Mouse (Mus musculus) myocyte (in vitro differentiated cells): ENCODE measurements around the gene Ccer2. TPM values are rescaled to one million over a fixed set of nuclear protein-coding genes. Genes with fewer than 3 reads are reported as not detected.

Experiments used
- H3K27me3 ChIP-seq: one replicate; pipeline ENCODE4 v1.6.1; 2011; ENCODE audit not compliant: control insufficient read depth, insufficient read depth, insufficient read length
- H3K36me3 ChIP-seq: one replicate; pipeline ENCODE4 v1.6.1; 2011; ENCODE audit not compliant: control insufficient read depth, insufficient read depth
- H3K4me2 ChIP-seq: one replicate; pipeline ENCODE4 v1.6.1; 2011; ENCODE audit warnings: low read depth, control low read depth
- H3K4me3 ChIP-seq: one replicate; pipeline ENCODE4 v1.5.1; 2011; ENCODE audit warnings: mild to moderate bottlenecking, control low read depth, moderate library complexity
- H3K79me2 ChIP-seq: one replicate; pipeline ENCODE4 v1.6.1; 2011; ENCODE audit not compliant: control insufficient read depth, insufficient read depth
- H3ac ChIP-seq: one replicate; pipeline ENCODE4 v1.6.1; 2011; ENCODE audit not compliant: control insufficient read depth, insufficient read length
- CEBPB ChIP-seq: IDR thresholded peaks from 2 replicates; pipeline ENCODE4 v1.6.1; 2011; ENCODE audit warnings: mild to moderate bottlenecking, moderate library complexity; ENCODE audit not compliant: poor library complexity, insufficient read depth, severe bottlenecking
- E2F4 ChIP-seq: IDR thresholded peaks from one replicate; pipeline ENCODE4 v1.6.1; 2011; ENCODE audit warnings: mild to moderate bottlenecking, control low read depth, moderate library complexity; ENCODE audit not compliant: insufficient read depth
- MAX ChIP-seq: IDR thresholded peaks from one replicate; pipeline ENCODE4 v1.6.1; 2011; ENCODE audit warnings: low read depth, mild to moderate bottlenecking, control low read depth
- MYOD1 ChIP-seq, 3 experiments: IDR thresholded peaks; one replicate each; pipeline ENCODE4 v1.6.1; 2011; ENCODE audit warnings: control low read depth in 2 of 3, low read depth in 2 of 3, mild to moderate bottlenecking in 2 of 3, moderate library complexity in 1 of 3; ENCODE audit not compliant: insufficient read length in 2 of 3, control insufficient read depth in 1 of 3
- MYOG ChIP-seq, 3 experiments: IDR thresholded peaks; one replicate each; pipeline ENCODE4 v1.6.1; 2011; ENCODE audit warnings: control low read depth in 2 of 3, low read depth in 2 of 3, mild to moderate bottlenecking in 2 of 3; ENCODE audit not compliant: insufficient read length in 2 of 3, control insufficient read depth in 1 of 3, insufficient read depth in 1 of 3
- POLR2A ChIP-seq: IDR thresholded peaks from one replicate; pipeline ENCODE4 v1.6.1; 2011; ENCODE audit warnings: low read depth, mild to moderate bottlenecking, control low read depth, moderate library complexity; ENCODE audit not compliant: insufficient read length
- POLR2AphosphoS2 ChIP-seq: IDR thresholded peaks from one replicate; pipeline ENCODE4 v1.6.1; 2011; ENCODE audit warnings: low read depth, control low read depth; ENCODE audit not compliant: insufficient read length
- REST ChIP-seq: IDR thresholded peaks from one replicate; pipeline ENCODE4 v1.6.1; 2011; ENCODE audit warnings: mild to moderate bottlenecking, control low read depth, moderate library complexity; ENCODE audit not compliant: insufficient read depth, insufficient read length
- SRF ChIP-seq: IDR thresholded peaks from one replicate; pipeline ENCODE4 v1.6.1; 2011; ENCODE audit warnings: low read depth; ENCODE audit not compliant: control insufficient read depth, insufficient read length
- TCF12 ChIP-seq: IDR thresholded peaks from one replicate; pipeline ENCODE4 v1.6.1; 2011; ENCODE audit warnings: mild to moderate bottlenecking, control low read depth; ENCODE audit not compliant: poor library complexity, insufficient read depth, severe bottlenecking
- TCF3 ChIP-seq: IDR thresholded peaks from one replicate; pipeline ENCODE4 v1.6.1; 2011; ENCODE audit warnings: low read depth, control low read depth; ENCODE audit not compliant: insufficient read length
- USF1 ChIP-seq: IDR thresholded peaks from one replicate; pipeline ENCODE4 v1.6.1; 2011; ENCODE audit warnings: low read depth, mild to moderate bottlenecking, control low read depth, moderate library complexity
- polyA plus RNA-seq: library from polyadenylated mRNA; unstranded; fragments of >200 nt; fragmentation: generic; extraction: Trizol; gene quantifications from one replicate; pipeline ENCODE4 v1.2.1, GENCODE M21; 2012; ENCODE audit warnings: missing spikeins

The Ccer2 gene
- not detected for polyA plus RNA-seq

DNA sequence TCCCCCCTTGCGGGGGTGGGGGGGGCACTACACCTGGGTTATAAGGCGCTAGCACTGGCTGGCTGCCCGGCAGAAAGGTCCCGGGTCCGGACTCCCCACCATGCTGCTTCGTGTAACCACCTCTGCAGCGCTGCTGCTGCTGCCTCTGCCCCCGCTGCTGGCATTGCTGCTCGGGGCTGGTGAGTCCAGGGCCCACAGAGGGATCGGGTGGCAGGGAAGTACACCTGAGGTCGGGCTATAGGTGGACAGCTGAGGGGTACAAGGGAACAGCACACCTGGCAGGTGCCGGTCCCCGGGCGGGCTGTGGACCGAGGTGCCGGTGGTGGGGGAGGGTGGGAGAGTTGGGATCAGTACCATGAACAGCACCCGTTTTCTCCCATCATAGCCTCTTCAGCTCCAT is at the start of gene Ccer2:
Gene Ccer2 (plus strand): TSS at position 96 of the 400 bp plus-strand sequence.
- no peak for TF ChIP-seq SRF
- TF ChIP-seq MYOD1 (IDR thresholded peaks at IDR 0.05; ENCODE audit: control insufficient read depth in 1 of 3, insufficient read length in 2 of 3, low read depth in 2 of 3) = no peak
- TF ChIP-seq TCF12 = no peak
- TF ChIP-seq POLR2AphosphoS2 = peak; percentile 7
- TF ChIP-seq MYOG (IDR thresholded peaks at IDR 0.05; ENCODE audit: control insufficient read depth in 1 of 3, insufficient read depth in 1 of 3, insufficient read length in 2 of 3, low read depth in 2 of 3) = no peak
- TF ChIP-seq USF1 = no peak
- TF ChIP-seq TCF3 = no peak
- no peak for TF ChIP-seq E2F4
- TF ChIP-seq POLR2A = no peak
- TF ChIP-seq MAX = no peak
- TF ChIP-seq REST = peak; percentile 18
- no peak for TF ChIP-seq CEBPB
- Histone ChIP-seq H3K4me3 (no peak within 1 kb of the TSS), H3K79me2 (no peaks in the 10 kb centered on the region), H3K4me2 (no peak within 1 kb of the TSS), H3K36me3 (peaks cover 1% of the 10 kb centered on the region), H3K27me3 (no peaks in the 10 kb centered on the region), H3ac (no peak within 1 kb of the TSS)

DNA sequence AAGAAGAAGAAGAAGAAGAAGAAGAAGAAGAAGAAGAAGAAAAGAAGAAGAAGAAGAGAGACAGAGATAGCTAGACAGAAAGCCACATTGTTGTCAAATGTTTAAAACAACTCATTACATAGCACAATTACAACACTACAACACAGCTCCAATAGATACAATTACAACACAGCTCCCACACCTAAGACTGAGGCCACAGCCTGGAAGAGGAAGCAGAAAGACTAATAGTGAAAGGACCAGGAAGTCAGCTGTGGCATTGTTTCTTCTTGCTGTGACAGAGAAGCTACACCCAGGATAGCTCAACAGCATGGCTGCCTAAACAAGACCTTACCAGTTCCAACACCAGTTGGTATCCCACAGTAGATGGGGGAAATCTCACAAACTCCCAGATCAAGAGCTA is 46.5 kb upstream of the Ccer2 start:
- H3K79me2 ChIP-seq = no peaks in the 10 kb centered on the region
- no peaks in the 10 kb centered on the region for H3K27me3 ChIP-seq
- no peak overlapping the region for H3K4me3 ChIP-seq
- H3K36me3 ChIP-seq = no peaks in the 10 kb centered on the region
- no peak for TF ChIP-seq USF1
- TF ChIP-seq POLR2A = no peak
- no peak for TF ChIP-seq E2F4
- TF ChIP-seq SRF = no peak
- TF ChIP-seq CEBPB = no peak
- no peak for TF ChIP-seq REST
- TF ChIP-seq MYOG (IDR thresholded peaks at IDR 0.05; ENCODE audit: control insufficient read depth in 1 of 3, insufficient read depth in 1 of 3, insufficient read length in 2 of 3, low read depth in 2 of 3) = no peak
- TF ChIP-seq MAX = no peak
- TF ChIP-seq TCF3 = no peak
- TF ChIP-seq POLR2AphosphoS2 = no peak
- TF ChIP-seq TCF12 = no peak
- no peak for TF ChIP-seq MYOD1 (IDR thresholded peaks at IDR 0.05; ENCODE audit: control insufficient read depth in 1 of 3, insufficient read length in 2 of 3, low read depth in 2 of 3)
- H3ac ChIP-seq = no peak overlapping the region
- H3K4me2 ChIP-seq = no peak overlapping the region

DNA sequence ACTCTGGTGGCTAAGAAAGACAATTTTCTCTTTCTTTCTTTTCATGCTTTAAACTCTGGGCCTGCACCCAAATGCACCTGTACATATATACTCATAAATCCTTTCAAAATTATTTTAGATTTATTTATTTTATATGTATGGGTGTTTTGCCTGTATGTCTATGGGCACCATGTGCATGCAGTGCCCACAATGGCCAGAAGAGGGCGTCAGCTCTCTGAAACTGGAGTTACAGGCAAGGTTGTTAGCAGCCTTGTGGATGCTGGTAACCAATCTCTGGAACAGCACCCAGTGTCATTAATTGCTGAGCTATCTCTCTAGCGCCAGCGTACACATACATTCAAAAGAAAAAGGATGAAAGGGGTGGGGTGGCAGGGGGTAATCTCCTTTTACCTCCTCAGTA is 45.0 kb upstream of the Ccer2 start:
- Histone ChIP-seq H3K79me2 (no peaks in the 10 kb centered on the region), H3K36me3 (no peaks in the 10 kb centered on the region), H3ac (no peak overlapping the region), H3K4me2 (no peak overlapping the region), H3K27me3 (no peaks in the 10 kb centered on the region), H3K4me3 (no peak overlapping the region)
- no peak for TF ChIP-seq MYOG (IDR thresholded peaks at IDR 0.05; ENCODE audit: control insufficient read depth in 1 of 3, insufficient read depth in 1 of 3, insufficient read length in 2 of 3, low read depth in 2 of 3)
- no peak for TF ChIP-seq REST
- TF ChIP-seq E2F4 = no peak
- TF ChIP-seq CEBPB = no peak
- TF ChIP-seq POLR2A = no peak
- TF ChIP-seq TCF3 = no peak
- TF ChIP-seq MYOD1 (IDR thresholded peaks at IDR 0.05; ENCODE audit: control insufficient read depth in 1 of 3, insufficient read length in 2 of 3, low read depth in 2 of 3) = no peak
- no peak for TF ChIP-seq TCF12
- TF ChIP-seq MAX = no peak
- TF ChIP-seq USF1 = no peak
- TF ChIP-seq SRF = no peak
- TF ChIP-seq POLR2AphosphoS2 = no peak

DNA sequence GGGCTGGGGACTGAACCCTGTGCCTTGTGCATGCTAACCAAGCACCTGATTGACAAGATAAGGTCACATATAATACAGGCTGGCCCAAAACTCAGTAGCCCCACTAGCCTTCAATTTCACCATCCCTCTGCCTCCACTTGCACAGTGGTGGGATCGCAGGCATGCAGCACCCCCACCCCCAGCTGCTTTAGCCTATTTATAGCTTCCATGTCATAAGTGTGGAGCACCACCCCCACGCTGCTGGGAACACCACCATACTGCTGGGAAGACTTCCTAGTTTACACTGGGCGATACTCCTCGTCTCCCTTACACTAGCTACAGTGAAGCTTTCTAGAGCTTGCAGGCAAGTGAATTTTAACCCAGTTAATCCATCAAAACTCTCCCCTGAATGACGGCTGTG is 41.3 kb upstream of the Ccer2 start:
- H3K4me2 ChIP-seq = peak overlapping the region; percentile 34
- no peaks in the 10 kb centered on the region for H3K27me3 ChIP-seq
- TF ChIP-seq USF1 = no peak
- peak in 2 of 3 experiments; percentile 55 to 72 for TF ChIP-seq MYOD1 (IDR thresholded peaks at IDR 0.05; ENCODE audit: control insufficient read depth in 1 of 3, insufficient read length in 2 of 3, low read depth in 2 of 3)
- peak in 2 of 3 experiments; percentile 52 to 84 for TF ChIP-seq MYOG (IDR thresholded peaks at IDR 0.05; ENCODE audit: control insufficient read depth in 1 of 3, insufficient read depth in 1 of 3, insufficient read length in 2 of 3, low read depth in 2 of 3)
- H3K4me3 ChIP-seq = no peak overlapping the region
- H3ac ChIP-seq = no peak overlapping the region
- H3K36me3 ChIP-seq = no peaks in the 10 kb centered on the region
- H3K79me2 ChIP-seq = peaks cover 20% of the 10 kb centered on the region

DNA sequence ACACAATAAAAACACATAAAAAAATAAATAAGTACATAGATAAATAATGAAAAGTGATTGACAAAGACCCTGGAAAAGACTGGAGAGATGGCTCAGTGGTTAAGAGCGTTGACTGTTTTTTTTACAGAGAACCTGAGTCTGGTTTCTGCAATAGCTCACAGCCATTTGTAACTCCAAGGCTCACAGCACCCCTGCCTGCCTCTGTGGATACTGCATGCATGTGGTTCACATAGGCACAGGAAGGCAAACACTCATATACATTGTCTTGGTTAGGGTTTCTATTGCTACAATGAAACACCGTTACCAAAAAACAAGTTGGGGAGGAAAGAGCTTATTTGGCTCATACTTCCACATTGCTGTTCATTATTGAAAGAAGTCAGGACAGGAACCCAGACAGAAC is 40.4 kb upstream of the Ccer2 start:
- H3K27me3 ChIP-seq = no peaks in the 10 kb centered on the region
- peak overlapping the region; percentile 64 for H3K4me3 ChIP-seq
- no peak overlapping the region for H3K4me2 ChIP-seq
- no peaks in the 10 kb centered on the region for H3K36me3 ChIP-seq
- no peak for TF ChIP-seq MYOD1 (IDR thresholded peaks at IDR 0.05; ENCODE audit: control insufficient read depth in 1 of 3, insufficient read length in 2 of 3, low read depth in 2 of 3)
- TF ChIP-seq CEBPB = no peak
- no peak for TF ChIP-seq POLR2A
- no peak for TF ChIP-seq E2F4
- no peak for TF ChIP-seq TCF12
- no peak for TF ChIP-seq USF1
- H3ac ChIP-seq = no peak overlapping the region
- H3K79me2 ChIP-seq = peaks cover 20% of the 10 kb centered on the region
